Mouse (Mus musculus) kidney, adult 2 months (tissue): ENCODE data around the gene Zmym5. TPM values are rescaled to one million over a fixed set of nuclear protein-coding genes. Genes with fewer than 3 reads are reported as not detected.
"Not testable (repeated sequence)": the region's sequence is repeated elsewhere in the genome, so short reads cannot be mapped to it uniquely, and the experiment has no call there.

ENCODE experiments used
- DNase-seq: peaks from one replicate; pipeline ENCODE4 v3.0.0; 2021
- H3K27ac ChIP-seq: fragments of 200-500 bp; 2 replicates; pipeline ENCODE4 v1.5.1; 2012; ENCODE audit warnings: low read depth, low read length, control low read depth, inconsistent platforms; ENCODE audit not compliant: insufficient read depth
- H3K27me3 ChIP-seq: fragments of 200-500 bp; replicated peaks from 2 replicates; pipeline ENCODE4 v1.6.1; 2012; ENCODE audit warnings: mild to moderate bottlenecking, moderate library complexity, low read length, inconsistent platforms; ENCODE audit not compliant: control insufficient read depth, insufficient read depth
- H3K36me3 ChIP-seq: fragments of 200-500 bp; 2 replicates; pipeline ENCODE4 v1.6.1; 2012; ENCODE audit warnings: mild to moderate bottlenecking, moderate library complexity, low read length, inconsistent platforms; ENCODE audit not compliant: control insufficient read depth, insufficient read depth
- H3K4me1 ChIP-seq: fragments of 200-500 bp; 2 replicates; pipeline ENCODE4 v1.6.1; 2011; ENCODE audit warnings: low read length; ENCODE audit not compliant: control insufficient read depth, insufficient read depth
- H3K4me3 ChIP-seq: fragments of 200-500 bp; 2 replicates; pipeline ENCODE4 v1.5.1; 2011; ENCODE audit warnings: mild to moderate bottlenecking, low read depth, low read length, control low read depth; ENCODE audit not compliant: insufficient read depth
- CTCF ChIP-seq: fragments of 200-500 bp; conservative IDR thresholded peaks from 2 replicates; pipeline ENCODE4 v1.5.1; 2011; ENCODE audit warnings: low read depth, mild to moderate bottlenecking, control low read depth, low read length, moderate library complexity, mixed read lengths; ENCODE audit not compliant: insufficient read depth, insufficient read length
- POLR2A ChIP-seq: fragments of 200-500 bp; IDR thresholded peaks from one replicate; pipeline ENCODE4 v1.6.1; 2011; ENCODE audit warnings: low read depth, low read length, control low read depth
- WGBS: fragments of 180-500 bp; shearing (Covaris S2); methylation state at CpG from one replicate; pipeline ENCODE4 v1.1.7; 2018; 5-methylcytosine and 5-hydroxymethylcytosine counted together
- polyA plus RNA-seq: library from polyadenylated mRNA; depleted of rRNA; stranded (reverse); fragments of >200 nt; gene quantifications from 2 replicates; pipeline ENCODE4 v1.2.3, GENCODE M21; 2012; rRNA removed

Zmym5 gene
- 7.1 and 8.4 TPM in 2 replicates for polyA plus RNA-seq

DNA sequence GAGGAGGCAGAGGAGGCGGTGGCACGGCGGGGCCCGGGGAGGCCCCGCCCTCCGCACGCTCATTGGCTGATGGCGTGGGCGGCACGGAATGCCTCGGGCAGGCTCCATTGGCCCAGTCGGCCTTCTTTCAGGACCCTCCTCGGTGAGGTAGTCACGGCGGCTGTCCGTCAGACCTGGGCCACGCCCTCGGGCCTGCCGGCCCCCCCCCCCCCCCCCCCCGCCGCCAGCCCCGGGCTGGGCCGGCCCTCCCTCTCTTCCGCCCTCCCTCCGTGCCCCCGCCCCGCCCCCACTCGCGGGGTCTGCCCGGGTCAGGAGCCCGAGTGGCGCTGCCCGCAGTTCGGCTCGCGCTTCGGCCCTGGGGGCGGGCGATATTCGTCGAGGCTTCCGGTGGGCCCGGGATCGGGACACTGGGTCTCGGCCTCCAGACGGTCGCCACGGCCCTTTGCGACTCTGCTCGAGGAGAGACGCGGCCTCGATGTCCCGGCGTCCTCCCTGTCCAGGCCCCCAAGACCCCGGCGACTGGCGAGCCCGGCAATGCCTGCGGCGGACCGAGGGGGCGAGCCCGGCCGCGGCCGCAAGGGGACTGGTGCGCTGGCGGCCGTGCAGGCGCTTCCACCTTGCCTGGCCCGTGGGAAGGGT is at the start of gene Zmym5:
Zmym5 (minus strand) TSS at position 16 of the 639 bp plus-strand sequence.
- Histone ChIP-seq H3K27ac (peak within 1 kb of the TSS; percentile 98), H3K4me3 (peak within 1 kb of the TSS; percentile 68)
- DNase-seq = peak; percentile 97
- H3K36me3 ChIP-seq, H3K4me1 ChIP-seq, H3K27me3 ChIP-seq: not testable (repeated sequence)
- 0% methylated on average over 32 of the region's 72 CpGs for WGBS

DNA sequence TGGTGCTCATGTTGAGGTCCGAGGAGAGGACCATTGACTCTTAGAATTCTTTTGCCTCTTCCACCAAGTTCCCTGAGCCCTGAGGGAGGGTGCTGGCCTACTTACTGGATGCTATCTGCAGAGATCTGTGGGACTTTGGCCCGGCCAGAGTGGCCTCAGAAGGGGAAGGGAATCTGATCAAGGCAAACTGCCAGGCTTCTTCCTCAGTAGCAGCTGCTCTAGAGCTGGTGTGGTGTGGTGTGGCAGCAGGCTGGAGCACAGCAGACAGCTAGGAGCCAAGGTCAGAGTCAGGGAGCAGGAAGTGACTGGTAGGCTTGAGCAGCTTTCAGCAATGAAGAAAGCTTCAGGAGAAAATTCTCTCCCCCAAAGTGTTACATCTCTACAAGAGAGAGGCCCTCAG is 38.2 kb upstream of the Zmym5 start:
- 31% methylated on average over 2 of the region's 2 CpGs for WGBS
- Histone ChIP-seq H3K27me3 (no peaks in the 10 kb centered on the region), H3K36me3 (no peaks in the 10 kb centered on the region), H3K4me1 (no peaks in the 10 kb centered on the region), H3K4me3 (no peak overlapping the region), H3K27ac (0 out of 2 replicates have a peak overlapping the region, but pooled peaks have one; percentile 26)
- no peak for TF ChIP-seq POLR2A
- TF ChIP-seq CTCF = no peak
- DNase-seq = peak; percentile 93

DNA sequence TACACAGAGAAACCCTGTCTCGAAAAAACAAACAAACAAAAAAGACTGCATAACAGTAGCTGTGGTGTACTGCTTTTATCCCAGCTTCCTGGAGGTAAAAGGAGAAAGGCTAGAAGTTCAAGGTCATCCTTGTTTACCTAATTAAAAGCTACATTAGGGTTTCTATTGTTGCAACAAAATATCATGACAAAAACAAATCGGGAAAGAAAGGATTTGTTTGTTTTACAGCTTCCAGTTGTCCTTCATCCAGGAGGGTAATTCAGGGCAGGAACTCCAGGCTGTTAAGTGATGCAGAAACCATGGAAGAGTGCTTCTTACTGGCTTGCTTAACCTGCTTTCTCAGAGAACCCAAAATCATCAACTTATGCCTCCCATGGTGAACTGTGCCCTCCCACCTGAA is 36.8 kb upstream of the Zmym5 start:
- H3K4me1 ChIP-seq = no peaks in the 10 kb centered on the region
- no peaks in the 10 kb centered on the region for H3K27me3 ChIP-seq
- no peak overlapping the region for H3K4me3 ChIP-seq
- peak; percentile 24 for DNase-seq
- H3K27ac ChIP-seq = no peak overlapping the region
- TF ChIP-seq POLR2A (no peak), CTCF (no peak)
- WGBS = 55% methylated on average over 2 of the region's 2 CpGs
- H3K36me3 ChIP-seq = no peaks in the 10 kb centered on the region

DNA sequence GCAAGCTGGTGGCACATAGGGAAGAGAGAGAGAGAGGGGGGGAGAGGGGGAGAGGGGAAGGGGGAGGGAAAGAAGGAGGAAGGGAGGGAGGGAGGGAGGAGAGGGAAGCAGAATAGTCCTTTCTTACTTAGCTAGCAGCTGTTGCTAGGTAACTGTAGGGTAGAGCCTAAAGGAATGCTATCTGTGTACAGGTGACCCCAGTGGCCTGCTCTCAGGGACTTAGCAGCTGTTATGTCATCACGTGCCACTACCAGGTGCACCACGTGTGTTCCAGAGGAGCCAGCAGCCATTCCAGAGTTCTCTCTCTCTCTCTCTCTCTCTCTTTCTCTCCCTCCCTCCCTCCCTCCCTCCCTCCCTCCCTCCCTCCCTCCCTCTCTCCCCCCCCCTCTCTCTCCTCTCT is 33.0 kb upstream of the Zmym5 start:
- Histone ChIP-seq H3K36me3 (no peaks in the 10 kb centered on the region), H3K4me3 (no peak overlapping the region), H3K4me1 (no peaks in the 10 kb centered on the region), H3K27ac (peak overlapping the region; percentile 65; the same call in 1 of the 2 replicates), H3K27me3 (no peaks in the 10 kb centered on the region)
- DNase-seq = peak; percentile 69
- TF ChIP-seq POLR2A = no peak
- TF ChIP-seq CTCF = no peak
- WGBS = 18% methylated on average over 2 of the region's 2 CpGs

DNA sequence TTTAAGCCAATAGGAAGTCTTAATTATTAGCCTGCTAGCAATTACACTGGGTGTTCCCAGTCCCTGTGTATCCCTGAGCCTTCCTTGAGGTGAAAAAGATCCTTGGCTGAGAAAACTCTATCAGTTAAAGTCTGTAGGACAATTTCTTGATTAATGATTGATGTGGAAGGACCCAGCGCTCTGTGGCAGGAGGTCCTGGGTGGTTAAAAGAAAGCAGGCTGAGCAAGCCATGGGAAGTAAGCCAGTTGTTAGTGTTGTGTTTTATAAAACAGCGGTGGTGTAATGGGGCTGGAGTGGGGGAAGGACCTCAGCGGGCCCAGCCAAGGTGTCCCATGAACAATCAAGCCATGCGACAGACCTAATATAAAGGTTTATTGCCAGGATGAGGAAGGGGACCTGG is 32.5 kb upstream of the Zmym5 start:
- peak overlapping the region; percentile 65; the same call in 1 of the 2 replicates for H3K27ac ChIP-seq

DNA sequence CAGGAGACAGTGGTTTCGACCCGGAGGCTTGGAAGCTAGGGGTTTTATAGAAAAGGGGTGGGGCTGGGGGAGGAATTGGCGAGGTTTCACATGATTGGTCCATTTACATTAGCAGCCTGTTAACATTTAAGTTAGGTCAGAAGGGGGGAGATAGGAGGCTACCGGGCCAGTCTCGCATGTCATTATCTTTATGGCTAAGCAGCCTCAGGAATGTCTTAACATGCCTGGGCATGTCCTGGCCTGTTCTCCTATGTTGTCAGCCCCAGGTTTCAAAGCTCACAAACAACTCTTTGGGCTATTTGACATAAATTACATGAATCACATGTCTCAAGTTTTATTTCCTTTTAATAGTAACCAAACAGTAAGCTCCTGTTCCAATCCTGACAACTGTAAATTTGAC is 23.1 kb upstream of the Zmym5 start:
- DNase-seq, H3K4me3 ChIP-seq, H3K27me3 ChIP-seq, H3K4me1 ChIP-seq, H3K36me3 ChIP-seq, H3K27ac ChIP-seq: not testable (repeated sequence)
- 82% methylated on average over 5 of the region's 5 CpGs for WGBS

More for the DNA sequence above, 32.5 kb upstream of the Zmym5 start:
- 28% methylated on average over 4 of the region's 4 CpGs for WGBS
- no peak for TF ChIP-seq POLR2A
- TF ChIP-seq CTCF = no peak
- no peaks in the 10 kb centered on the region for H3K27me3 ChIP-seq
- peak; percentile 87 for DNase-seq
- H3K36me3 ChIP-seq = no peaks in the 10 kb centered on the region
- no peak overlapping the region for H3K4me3 ChIP-seq
- H3K4me1 ChIP-seq = no peaks in the 10 kb centered on the region

DNA sequence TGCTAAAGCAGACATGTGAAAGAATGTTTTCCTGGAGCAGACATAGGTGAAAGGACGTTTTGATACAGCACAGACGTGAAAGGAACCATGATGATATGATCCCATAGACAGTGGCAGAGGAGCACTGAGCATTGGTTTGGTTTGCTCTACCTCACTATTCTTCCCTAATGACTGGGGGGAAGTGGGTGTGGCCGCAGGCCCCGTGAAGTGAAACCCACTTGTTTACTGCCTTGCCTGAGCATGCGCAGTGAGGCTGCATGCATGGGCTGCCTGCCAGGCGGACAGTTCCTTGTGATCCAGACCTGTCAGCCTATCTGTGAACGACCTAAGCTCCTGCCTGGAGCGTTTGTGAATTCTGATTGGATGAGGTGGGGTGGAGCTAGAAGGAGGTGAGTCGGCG is 21.7 kb upstream of the Zmym5 start:
- not testable (repeated sequence) for H3K4me3 ChIP-seq, H3K27me3 ChIP-seq, H3K27ac ChIP-seq, H3K4me1 ChIP-seq, H3K36me3 ChIP-seq
- DNase-seq = peak; percentile 63
- 67% methylated on average over 10 of the region's 10 CpGs for WGBS

DNA sequence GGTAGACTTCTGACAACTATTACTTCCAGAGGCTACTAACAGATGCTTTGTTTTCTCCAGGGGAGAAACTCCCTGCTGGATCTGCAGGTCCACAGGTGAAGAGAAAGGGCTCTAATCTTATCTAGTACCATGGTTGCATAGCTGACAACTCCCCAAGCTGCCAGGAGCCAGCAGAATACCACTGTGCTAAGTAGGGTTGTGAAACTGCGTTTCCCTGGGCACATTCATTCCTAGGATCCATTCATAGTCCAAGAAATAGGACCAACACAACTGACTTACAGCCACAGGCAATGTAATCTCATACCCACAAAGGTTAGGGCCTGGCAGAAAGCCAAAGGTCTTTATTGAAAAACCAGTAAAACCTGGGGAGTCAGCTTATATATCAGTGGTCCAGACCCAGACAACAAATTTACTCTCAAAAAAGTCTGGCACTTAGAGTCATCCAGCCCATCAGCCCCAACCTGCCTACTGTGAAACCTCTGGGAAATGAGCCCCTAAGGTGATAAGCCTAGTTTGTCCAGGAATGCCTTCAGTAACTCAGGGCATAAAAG is 21.1 kb upstream of the Zmym5 start:
- DNase-seq = no peak
- TF ChIP-seq POLR2A = no peak
- TF ChIP-seq CTCF = no peak
- Histone ChIP-seq H3K4me1 (no peaks in the 10 kb centered on the region), H3K27me3 (no peaks in the 10 kb centered on the region), H3K36me3 (no peaks in the 10 kb centered on the region), H3K4me3 (no peak overlapping the region), H3K27ac (no peak overlapping the region)
- 57% methylated on average over 1 of the region's 1 CpGs for WGBS
